Mouse (Mus musculus) MEL (cell line): ENCODE results near the gene Tead4.

ENCODE experiments used
- CHD1 ChIP-seq: IDR thresholded peaks from 2 replicates; pipeline ENCODE4 v1.6.1; 2012; ENCODE audit warnings: low read depth, mild to moderate bottlenecking, inconsistent platforms, low read length, improper control_type of control experiment
- MXI1 ChIP-seq: IDR thresholded peaks from 2 replicates; pipeline ENCODE4 v1.6.1; 2011; ENCODE audit warnings: mild to moderate bottlenecking, low read depth, low read length, improper control_type of control experiment

GRCm38 (mm10) chr6:128250596-128250995 lies 50.0 kb downstream of the Tead4 start:
- TF ChIP-seq MXI1 (no peak), CHD1 (no peak)
